28 mouse cellular contexts compared by ENCODE assay signal in the genomic region with DNA sequence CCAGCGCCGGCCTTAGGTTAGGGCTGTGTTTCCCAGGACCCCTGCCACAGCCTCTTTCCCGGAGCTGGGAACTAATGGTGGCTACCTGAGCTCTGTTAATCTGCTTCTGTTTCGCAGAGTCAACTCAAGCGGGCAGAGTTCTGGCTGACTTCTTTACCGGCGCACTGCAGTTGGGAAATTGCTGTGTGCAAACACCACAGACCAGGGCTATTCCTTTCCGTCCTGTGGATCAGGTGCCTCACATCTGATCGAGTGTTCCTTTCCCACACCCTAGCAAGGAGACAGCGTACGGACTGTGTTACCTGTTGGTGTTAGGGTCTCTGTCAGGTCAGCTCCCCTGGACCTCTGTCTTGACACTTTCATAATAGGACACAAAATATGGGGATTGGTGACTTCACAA. TPM values are rescaled to one million over a fixed set of nuclear protein-coding genes. Genes with fewer than 3 reads are reported as not detected.
DNase-seq lines count a peak whose midpoint lies in the region; ATAC-seq and TF ChIP-seq lines count a peak whose summit lies in the region.
"Had no signal": no experiment of that assay in that cellular context is flagged by ENCODE, and none has a peak within 500 bp of the region (broad histone marks: within the 10 kb centered on the region; RNA-seq: fewer than 3 reads in every experiment).

No protein-coding gene starts in this region.

- H3K27me3 ChIP-seq in heart, adult 2 months (ENCODE audit: control insufficient read depth, insufficient read depth, low read length), result no peaks in the 10 kb centered on the region
- no peaks in the 10 kb centered on the region for H3K27me3 ChIP-seq in liver, embryonic 16.5 days (ENCODE audit: control insufficient read depth, insufficient read depth, low read depth, low read length)
- no peaks in the 10 kb centered on the region for H3K27me3 ChIP-seq in liver, embryonic 12.5 days (replicated peaks)
- H3K27me3 ChIP-seq: embryonic facial prominence, embryonic 12.5 days; embryonic facial prominence, embryonic 15.5 days; heart, embryonic 15.5 days; hindbrain, embryonic 12.5 days; hindbrain, embryonic 15.5 days; intestine, embryonic 15.5 days had no signal

- H3K79me2 ChIP-seq in heart, adult 2 months (replicated peaks; ENCODE audit: control insufficient read depth, insufficient read depth, low read length), result no peaks in the 10 kb centered on the region

- H3K9ac ChIP-seq in heart, adult 2 months (ENCODE audit: low read depth, low read length), result no peak overlapping the region
- no peak overlapping the region for H3K9ac ChIP-seq in liver, embryonic 16.5 days (ENCODE audit: low read depth, low read length)
- H3K9ac ChIP-seq in liver, embryonic 12.5 days, result no peak overlapping the region
- H3K9ac ChIP-seq: embryonic facial prominence, embryonic 12.5 days; embryonic facial prominence, embryonic 15.5 days; forebrain, postnatal 0 days; heart, embryonic 12.5 days; heart, embryonic 15.5 days; hindbrain, embryonic 12.5 days; hindbrain, embryonic 15.5 days; intestine, embryonic 15.5 days had no signal

- no peak overlapping the region for H3K27ac ChIP-seq in heart, adult 2 months
- no peak overlapping the region for H3K27ac ChIP-seq in liver, embryonic 16.5 days (ENCODE audit: low read length)
- no peak overlapping the region for H3K27ac ChIP-seq in liver, embryonic 12.5 days
- H3K27ac ChIP-seq in bone marrow, adult 2 months (ENCODE audit: control insufficient read depth, insufficient read depth, low read depth, low read length, poor library complexity), result peak overlapping the region; percentile 47; the same call in 1 of the 2 replicates
- H3K27ac ChIP-seq: embryonic facial prominence, embryonic 12.5 days; embryonic facial prominence, embryonic 15.5 days; gastrocnemius, adult 2 months; heart, embryonic 15.5 days; hindbrain, embryonic 12.5 days; hindbrain, embryonic 15.5 days; intestine, embryonic 15.5 days had no signal

- no peak overlapping the region for H3K4me2 ChIP-seq in liver, embryonic 16.5 days (ENCODE audit: low read depth, low read length)
- H3K4me2 ChIP-seq in liver, embryonic 12.5 days, result no peak overlapping the region
- H3K4me2 ChIP-seq: embryonic facial prominence, embryonic 12.5 days; embryonic facial prominence, embryonic 15.5 days; heart, embryonic 12.5 days; heart, embryonic 15.5 days; hindbrain, embryonic 12.5 days; hindbrain, embryonic 15.5 days; intestine, embryonic 15.5 days had no signal

- no peak for TF ChIP-seq CTCF in heart, adult 2 months (IDR thresholded peaks at IDR 0.05)
- TF ChIP-seq CTCF in bone marrow, adult 2 months (IDR thresholded peaks at IDR 0.05; ENCODE audit: control insufficient read depth, insufficient read depth, low read length), result no peak

- H3K9me3 ChIP-seq in liver, embryonic 16.5 days (replicated peaks; ENCODE audit: control insufficient read depth, low read length), result no peaks in the 10 kb centered on the region
- no peaks in the 10 kb centered on the region for H3K9me3 ChIP-seq in liver, embryonic 12.5 days (replicated peaks)
- H3K9me3 ChIP-seq: embryonic facial prominence, embryonic 12.5 days; embryonic facial prominence, embryonic 15.5 days; heart, embryonic 12.5 days; heart, embryonic 15.5 days; hindbrain, embryonic 12.5 days; hindbrain, embryonic 15.5 days; intestine, embryonic 15.5 days had no signal

- TF ChIP-seq POLR2A in heart, adult 2 months (IDR thresholded peaks at IDR 0.05; ENCODE audit: insufficient read depth, low read depth, low read length), result no peak
- TF ChIP-seq POLR2A in bone marrow, adult 2 months (IDR thresholded peaks at IDR 0.05; ENCODE audit: borderline replicate concordance, control insufficient read depth, low read depth, low read length), result no peak

- no peak overlapping the region for H3K4me3 ChIP-seq in heart, adult 2 months
- no peak overlapping the region for H3K4me3 ChIP-seq in liver, embryonic 16.5 days (ENCODE audit: low read depth, low read length)
- H3K4me3 ChIP-seq in liver, embryonic 12.5 days, result no peak overlapping the region
- H3K4me3 ChIP-seq in bone marrow, adult 2 months (replicated peaks; ENCODE audit: control insufficient read depth, low read depth, low read length), result no peak overlapping the region
- H3K4me3 ChIP-seq: embryonic facial prominence, embryonic 12.5 days; embryonic facial prominence, embryonic 15.5 days; gastrocnemius, adult 2 months; heart, embryonic 12.5 days; heart, embryonic 15.5 days; hindbrain, embryonic 12.5 days; hindbrain, embryonic 15.5 days; intestine, embryonic 15.5 days had no signal

- 0 out of 2 replicates have a peak, but pooled peaks have one; percentile 21 for ATAC-seq in liver, embryonic 16.5 days (ENCODE audit: low read depth)
- no peak for ATAC-seq in liver, embryonic 12.5 days
- ATAC-seq: activated CD4-positive, CD25-positive, alpha-beta regulatory T cell, adult 4 months; forebrain, embryonic 14.5 days; forebrain, postnatal 0 days; intestine, embryonic 15.5 days had no signal

- no peaks in the 10 kb centered on the region for H3K36me3 ChIP-seq in heart, adult 2 months (ENCODE audit: control insufficient read depth, insufficient read depth, low read length)
- no peaks in the 10 kb centered on the region for H3K36me3 ChIP-seq in liver, embryonic 16.5 days (ENCODE audit: control insufficient read depth, insufficient read depth)
- H3K36me3 ChIP-seq in liver, embryonic 12.5 days, result no peaks in the 10 kb centered on the region
- H3K36me3 ChIP-seq: embryonic facial prominence, embryonic 12.5 days; embryonic facial prominence, embryonic 15.5 days; heart, embryonic 12.5 days; heart, embryonic 15.5 days; hindbrain, embryonic 12.5 days; hindbrain, embryonic 15.5 days; intestine, embryonic 15.5 days had no signal

- DNase-seq in heart, adult 11 months, result peak; percentile 82
- DNase-seq in heart, adult 2 months, result no peak
- no peak for DNase-seq in adrenal gland, adult 8-10 months
- DNase-seq: adrenal gland, postnatal 10 days; cerebellum, adult 11 months; cerebellum, adult 2 months; cerebellum, adult 9-11 months; cerebellum, postnatal 25 days; forebrain, postnatal 0 days; gastrocnemius, adult 2 months; gastrocnemius, postnatal 14 days; heart, adult 18-20 months; heart, postnatal 10 days; heart, postnatal 36 days had no signal

- no peak for TF ChIP-seq EP300 in heart, adult 2 months (IDR thresholded peaks at IDR 0.05; ENCODE audit: insufficient read depth, low read depth, low read length)

- H3K4me1 ChIP-seq in heart, adult 2 months (ENCODE audit: control insufficient read depth, insufficient read depth, low read length), result no peaks in the 10 kb centered on the region; the same call in 1 of the 2 replicates
- no peaks in the 10 kb centered on the region for H3K4me1 ChIP-seq in liver, embryonic 16.5 days (ENCODE audit: control insufficient read depth, low read depth, low read length)
- H3K4me1 ChIP-seq in liver, embryonic 12.5 days, result peaks cover 10% of the 10 kb centered on the region; the same call in 1 of the 2 replicates
- peaks cover 11% of the 10 kb centered on the region for H3K4me1 ChIP-seq in bone marrow, adult 2 months (ENCODE audit: control insufficient read depth, insufficient read depth, low read length)
- H3K4me1 ChIP-seq: embryonic facial prominence, embryonic 12.5 days; embryonic facial prominence, embryonic 15.5 days; hindbrain, embryonic 15.5 days had no signal

- intact Hi-C loops in heart, adult 2 months (cut with DNase I), result no loop called here

- WGBS in heart, adult 2 months, result 77% methylated on average over 11 of the region's 11 CpGs
- 62% methylated on average over 11 of the region's 11 CpGs for WGBS in liver, embryonic 16.5 days (ENCODE audit: insufficient replicate concordance)
- WGBS in liver, embryonic 12.5 days (ENCODE audit: insufficient replicate concordance), result 59% methylated on average over 11 of the region's 11 CpGs
- 55% methylated on average over 11 of the region's 11 CpGs for WGBS in bone marrow, adult 2 months

RNA-seq across cellular contexts. Expression of a gene that starts 15.9 kb away (rescaled TPM):
- under 1 TPM in 1 of 2 experiments, not detected in 1; 0.23 TPM for total RNA-seq in heart, adult 2 months (2021)
- polyA plus RNA-seq in heart, adult 2 months (2012; rRNA removed), result 0.20 TPM in 2 replicates
- 1.9 and 2.0 TPM in 2 replicates for polyA plus RNA-seq in liver, embryonic 16.5 days (2015; fragmentation: Nextera tagmentation; extraction: Ambion mirVana)
- 0.31 and 0.48 TPM in 2 replicates for polyA plus RNA-seq in liver, embryonic 12.5 days (2016; fragmentation: Nextera tagmentation; extraction: Ambion mirVana)
- polyA plus RNA-seq in bone marrow, adult 2 months (2011; ENCODE audit: insufficient read depth, insufficient read length, low replicate concordance, missing spikeins), result 10.6 and 36.8 TPM in 2 replicates
- total RNA-seq in adrenal gland, adult 8-10 months (2022), result under 1 TPM in 1 of 4 experiments, not detected in 3; 0.49 TPM
- total RNA-seq: common myeloid progenitor, adult 5-6 weeks; forebrain, postnatal 0 days; gastrocnemius, postnatal 4 days; heart, adult 18-20 months; heart, postnatal 10 days; heart, postnatal 36 days had no signal
